30 mouse cellular contexts compared by ENCODE assay signal in genomic region chr7:96259630-96260029, GRCm38 (mm10).
DNase-seq lines count a peak whose midpoint lies in the region; ATAC-seq and TF ChIP-seq lines count a peak whose summit lies in the region.
"Had no signal": no experiment of that assay in that cellular context is flagged by ENCODE, and none has a peak within 500 bp of the region (broad histone marks: within the 10 kb centered on the region; RNA-seq: fewer than 3 reads in every experiment).

No protein-coding gene starts in this region.

- 76% methylated on average over 6 of the region's 6 CpGs for WGBS in heart, adult 2 months
- 66% methylated on average over 6 of the region's 6 CpGs for WGBS in hindbrain, postnatal 0 days
- WGBS in hindbrain, embryonic 14.5 days = 83% methylated on average over 6 of the region's 6 CpGs

- H3K9me3 ChIP-seq in hindbrain, postnatal 0 days (ENCODE audit: low read length) = no peaks in the 10 kb centered on the region
- no peaks in the 10 kb centered on the region for H3K9me3 ChIP-seq in hindbrain, embryonic 14.5 days (ENCODE audit: control insufficient read depth, low read length)
- H3K9me3 ChIP-seq: embryonic facial prominence, embryonic 12.5 days; embryonic facial prominence, embryonic 15.5 days; forebrain, embryonic 13.5 days; forebrain, embryonic 15.5 days had no signal

- no peak for TF ChIP-seq POLR2A in heart, adult 2 months (IDR thresholded peaks at IDR 0.05; ENCODE audit: insufficient read depth, low read depth, low read length)

- no peak for TF ChIP-seq EP300 in heart, adult 2 months (IDR thresholded peaks at IDR 0.05; ENCODE audit: insufficient read depth, low read depth, low read length)

- H3K4me1 ChIP-seq in heart, adult 2 months (ENCODE audit: control insufficient read depth, insufficient read depth, low read length) = no peaks in the 10 kb centered on the region
- no peaks in the 10 kb centered on the region for H3K4me1 ChIP-seq in hindbrain, postnatal 0 days (ENCODE audit: insufficient read depth, low read length)
- H3K4me1 ChIP-seq in hindbrain, embryonic 14.5 days (replicated peaks; ENCODE audit: control insufficient read depth, insufficient read depth, low read length) = no peaks in the 10 kb centered on the region
- H3K4me1 ChIP-seq: embryonic facial prominence, embryonic 12.5 days; forebrain, embryonic 13.5 days had no signal

- ATAC-seq in hindbrain, postnatal 0 days = no peak
- no peak for ATAC-seq in hindbrain, embryonic 14.5 days (ENCODE audit: low FRiP score)
- no peak for ATAC-seq in megakaryocyte-erythroid progenitor cell, adult 5-6 weeks (replicated peaks; ENCODE audit: low FRiP score, low TSS enrichment, poor library complexity, severe bottlenecking)
- ATAC-seq: activated CD4-positive, CD25-positive, alpha-beta regulatory T cell, adult 4 months; CD4-positive, CD25-positive, alpha-beta regulatory T cell, adult 4 months; forebrain, embryonic 13.5 days; forebrain, embryonic 15.5 days; forebrain, postnatal 0 days; Patski had no signal

- H3K4me3 ChIP-seq in heart, adult 2 months = no peak overlapping the region
- H3K4me3 ChIP-seq in hindbrain, postnatal 0 days (ENCODE audit: low read length) = no peak overlapping the region
- H3K4me3 ChIP-seq in hindbrain, embryonic 14.5 days (replicated peaks; ENCODE audit: low read length) = no peak overlapping the region
- H3K4me3 ChIP-seq: embryonic facial prominence, embryonic 12.5 days; embryonic facial prominence, embryonic 15.5 days; erythroblast, embryonic 14.5 days; forebrain, embryonic 13.5 days; forebrain, embryonic 15.5 days had no signal

- H3K9ac ChIP-seq in heart, adult 2 months (ENCODE audit: low read depth, low read length) = no peak overlapping the region
- H3K9ac ChIP-seq in hindbrain, postnatal 0 days (replicated peaks; ENCODE audit: low read length) = no peak overlapping the region
- no peak overlapping the region for H3K9ac ChIP-seq in hindbrain, embryonic 14.5 days
- H3K9ac ChIP-seq: embryonic facial prominence, embryonic 12.5 days; embryonic facial prominence, embryonic 15.5 days; forebrain, embryonic 13.5 days; forebrain, embryonic 15.5 days; forebrain, postnatal 0 days had no signal

- no peak overlapping the region for H3K4me2 ChIP-seq in hindbrain, postnatal 0 days (ENCODE audit: low read depth, low read length)
- H3K4me2 ChIP-seq in hindbrain, embryonic 14.5 days (replicated peaks) = no peak overlapping the region
- H3K4me2 ChIP-seq: embryonic facial prominence, embryonic 12.5 days; embryonic facial prominence, embryonic 15.5 days; forebrain, embryonic 13.5 days; forebrain, embryonic 15.5 days had no signal

- no peak overlapping the region for H3K27ac ChIP-seq in heart, adult 2 months
- H3K27ac ChIP-seq in hindbrain, postnatal 0 days = no peak overlapping the region
- no peak overlapping the region for H3K27ac ChIP-seq in hindbrain, embryonic 14.5 days
- H3K27ac ChIP-seq: embryonic facial prominence, embryonic 12.5 days; embryonic facial prominence, embryonic 15.5 days; forebrain, embryonic 13.5 days; forebrain, embryonic 15.5 days had no signal

- DNase-seq in heart, adult 11 months = peak; percentile 56
- DNase-seq in heart, adult 2 months = no peak
- DNase-seq in hindbrain, postnatal 0 days (ENCODE audit: low spot score) = peak; percentile 25
- no peak for DNase-seq in hindbrain, embryonic 14.5 days (ENCODE audit: low spot score)
- peak; percentile 53 for DNase-seq in 3134 (ENCODE audit: extremely low read depth, insufficient read length, low spot score)
- peak; percentile 44 for DNase-seq in adipocyte (ENCODE audit: low spot score)
- DNase-seq in kidney, adult 9 months = no peak
- DNase-seq: adrenal gland, adult 2 months; adrenal gland, postnatal 10 days; adrenal gland, postnatal 25 days; B cell, adult 2 months; cerebellum, adult 11 months; cerebellum, adult 18-20 months; cerebellum, adult 8-10 months; cerebellum, adult 9-11 months; cerebellum, postnatal 14 days; cerebellum, postnatal 36 days; embryo, embryonic 11 days; forebrain, postnatal 0 days had no signal

- no peaks in the 10 kb centered on the region for H3K79me2 ChIP-seq in heart, adult 2 months (replicated peaks; ENCODE audit: control insufficient read depth, insufficient read depth, low read length)

- TF ChIP-seq CTCF in heart, adult 2 months (IDR thresholded peaks at IDR 0.05) = no peak
- no peak for TF ChIP-seq CTCF in hindbrain, postnatal 0 days (IDR thresholded peaks at IDR 0.05; ENCODE audit: low read depth)

- H3K27me3 ChIP-seq in heart, adult 2 months (ENCODE audit: control insufficient read depth, insufficient read depth, low read length) = no peaks in the 10 kb centered on the region
- H3K27me3 ChIP-seq in hindbrain, postnatal 0 days (ENCODE audit: insufficient read depth, low read length) = no peaks in the 10 kb centered on the region
- no peaks in the 10 kb centered on the region for H3K27me3 ChIP-seq in hindbrain, embryonic 14.5 days (ENCODE audit: control insufficient read depth, insufficient read depth, low read length)
- H3K27me3 ChIP-seq: CH12.LX; embryonic facial prominence, embryonic 12.5 days; embryonic facial prominence, embryonic 15.5 days; forebrain, embryonic 13.5 days; forebrain, embryonic 15.5 days; Patski had no signal

- H3K36me3 ChIP-seq in heart, adult 2 months (ENCODE audit: control insufficient read depth, insufficient read depth, low read length) = no peaks in the 10 kb centered on the region
- H3K36me3 ChIP-seq in hindbrain, postnatal 0 days (ENCODE audit: insufficient read depth, low read length) = no peaks in the 10 kb centered on the region
- H3K36me3 ChIP-seq in hindbrain, embryonic 14.5 days (replicated peaks; ENCODE audit: control insufficient read depth, insufficient read depth) = no peaks in the 10 kb centered on the region
- H3K36me3 ChIP-seq: embryonic facial prominence, embryonic 12.5 days; embryonic facial prominence, embryonic 15.5 days; forebrain, embryonic 15.5 days; G1E had no signal

- intact Hi-C loops in heart, adult 2 months (cut with DNase I) = no loop called here

Comparison
In these comparisons a context has a peak if more than half of its experiments do, and no peak if none do; other contexts are left out.
1. DNase-seq: peak in heart, adult 11 months (single experiment), hindbrain, postnatal 0 days (single experiment), 3134 (single experiment) and adipocyte (single experiment); none in heart, adult 2 months (0 of 2), hindbrain, embryonic 14.5 days (single experiment) and kidney, adult 9 months (single experiment).